Mouse (Mus musculus) forebrain, embryonic 11.5 days (tissue): Measurements from ENCODE around the gene Gm38431. TPM values are rescaled to one million over a fixed set of nuclear protein-coding genes. Genes with fewer than 3 reads are reported as not detected.

Experiments
- ATAC-seq: fragments of 200-750 bp; cut with Nextera tagmentation; replicated peaks from 2 replicates; pipeline ENCODE4 v1.8.0; 2017; ENCODE audit warnings: moderate TSS enrichment; ENCODE audit not compliant: low FRiP score
- DNase-seq: peaks from one replicate; pipeline ENCODE4 v3.0.0-alpha.2; 2017; ENCODE audit warnings: low spot score
- H3K27ac ChIP-seq: fragments of 300-500 bp; sonication (generic); 2 replicates; pipeline ENCODE4 v1.5.1; 2014; ENCODE audit warnings: low read depth, low read length
- H3K27me3 ChIP-seq: fragments of 300-500 bp; sonication (generic); 2 replicates; pipeline ENCODE4 v1.6.1; 2014; ENCODE audit warnings: mild to moderate bottlenecking, low read length, mixed read lengths; ENCODE audit not compliant: control insufficient read depth, insufficient read depth
- H3K36me3 ChIP-seq: fragments of 300-500 bp; sonication (generic); 2 replicates; pipeline ENCODE4 v1.6.1; 2014; ENCODE audit warnings: mild to moderate bottlenecking, low read length, moderate library complexity, mixed read lengths; ENCODE audit not compliant: control insufficient read depth, insufficient read depth
- H3K4me1 ChIP-seq: fragments of 300-500 bp; sonication (generic); replicated peaks from 2 replicates; pipeline ENCODE4 v1.6.1; 2014; ENCODE audit warnings: low read length, mixed read lengths; ENCODE audit not compliant: control insufficient read depth, insufficient read depth
- H3K4me2 ChIP-seq: fragments of 300-500 bp; sonication (generic); 2 replicates; pipeline ENCODE4 v1.6.1; 2014; ENCODE audit warnings: low read depth, mild to moderate bottlenecking, low read length, moderate library complexity, mixed read lengths; ENCODE audit not compliant: severe bottlenecking
- H3K4me3 ChIP-seq: fragments of 300-500 bp; sonication (generic); 2 replicates; pipeline ENCODE4 v1.5.1; 2014; ENCODE audit warnings: low read depth, low read length
- H3K9ac ChIP-seq: fragments of 300-500 bp; sonication (generic); 2 replicates; pipeline ENCODE4 v1.6.1; 2014; ENCODE audit warnings: low read length
- H3K9me3 ChIP-seq: fragments of 300-500 bp; sonication (generic); 2 replicates; pipeline ENCODE4 v1.6.1; 2016; ENCODE audit warnings: low read length, mixed read lengths; ENCODE audit not compliant: control insufficient read depth
- WGBS: fragments of 180-500 bp; shearing (Covaris S2); extraction: QIAGEN DNeasy Blood & Tissue Kit; methylation state at CpG from one replicate; pipeline ENCODE4 v1.1.7; 2014; 5-methylcytosine and 5-hydroxymethylcytosine counted together
- microRNA counts: library from miRNA; unstranded; fragments of <30 nt; microRNA quantifications from one replicate; lab custom pipeline; 2015
- microRNA-seq: library from miRNA; unstranded; fragments of <30 nt; microRNA quantifications from one replicate; pipeline ENCODE4, GENCODE M21; 2016; ENCODE audit not compliant: insufficient number of aligned reads
- polyA plus RNA-seq: library from polyadenylated mRNA; unstranded; fragments of >200 nt; fragmentation: Nextera tagmentation; extraction: Ambion mirVana; gene quantifications from 2 replicates; pipeline ENCODE4 v1.2.1, GENCODE M21; 2014

The Gm38431 gene
- polyA plus RNA-seq, 1 experiment from 2014 or later: 4.5 TPM

GRCm38 (mm10) chr9:21025258-21025810 is 66.5 kb downstream of the Gm38431 start:
- no peak for ATAC-seq
- Histone ChIP-seq H3K27me3 (peaks cover 20% of the 10 kb centered on the region), H3K27ac (no peak overlapping the region), H3K4me2 (no peak overlapping the region), H3K4me3 (no peak overlapping the region), H3K4me1 (0 out of 2 replicates have a peak, but pooled peaks cover 3% of the 10 kb centered on the region), H3K9me3 (no peaks in the 10 kb centered on the region), H3K36me3 (no peaks in the 10 kb centered on the region), H3K9ac (no peak overlapping the region)
- WGBS: 73% methylated on average over 19 of the region's 19 CpGs
- no peak for DNase-seq

- Histone ChIP-seq H3K9ac (no peak overlapping the region), H3K9me3 (no peaks in the 10 kb centered on the region), H3K27ac (no peak overlapping the region), H3K4me1 (no peaks in the 10 kb centered on the region), H3K36me3 (no peaks in the 10 kb centered on the region), H3K4me2 (no peak overlapping the region), H3K4me3 (no peak overlapping the region), H3K27me3 (peaks cover 4% of the 10 kb centered on the region)
- ATAC-seq (no peak), DNase-seq (no peak)
- 96% methylated on average over 1 of the region's 1 CpGs for WGBS
Measured at GRCm38 (mm10) chr9:21022726-21023125, 69.1 kb downstream of the Gm38431 start.

DNA sequence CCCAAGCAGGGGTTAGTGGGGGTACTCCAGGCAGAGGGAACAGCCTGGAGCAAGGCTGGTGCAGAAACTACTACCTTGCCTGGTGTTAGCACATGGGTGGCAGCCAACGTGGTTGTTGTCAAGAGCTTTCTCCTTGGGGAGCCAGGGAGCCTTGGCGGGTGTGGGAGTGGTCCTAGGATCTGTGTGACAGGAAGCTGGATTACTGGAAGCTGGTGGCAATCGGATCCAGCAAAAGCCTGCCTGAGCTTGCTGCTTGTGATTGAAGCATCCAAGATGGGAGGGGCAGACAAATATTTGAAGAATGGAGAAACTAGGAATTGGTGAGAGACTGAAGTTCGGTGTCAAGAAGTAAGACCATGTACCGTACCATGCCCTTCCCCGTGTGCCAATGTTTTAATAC is 69.5 kb downstream of the Gm38431 start:
- 68% methylated on average over 6 of the region's 6 CpGs for WGBS
- ATAC-seq (no peak), DNase-seq (no peak)
- H3K9me3 ChIP-seq: no peaks in the 10 kb centered on the region
- H3K27me3 ChIP-seq: peaks cover 8% of the 10 kb centered on the region
- no peak overlapping the region for H3K4me3 ChIP-seq
- H3K4me1 ChIP-seq: no peaks in the 10 kb centered on the region
- no peak overlapping the region for H3K27ac ChIP-seq
- no peak overlapping the region for H3K9ac ChIP-seq
- no peak overlapping the region for H3K4me2 ChIP-seq
- no peaks in the 10 kb centered on the region for H3K36me3 ChIP-seq

GRCm38 (mm10) chr9:21021363-21021762 is 70.4 kb downstream of the Gm38431 start:
- H3K4me2 ChIP-seq: no peak overlapping the region
- ATAC-seq (no peak), DNase-seq (no peak)
- WGBS: 81% methylated on average over 3 of the region's 3 CpGs
- no peaks in the 10 kb centered on the region for H3K36me3 ChIP-seq
- H3K9ac ChIP-seq: no peak overlapping the region
- no peak overlapping the region for H3K27ac ChIP-seq
- H3K4me3 ChIP-seq: no peak overlapping the region
- H3K9me3 ChIP-seq: no peaks in the 10 kb centered on the region
- H3K27me3 ChIP-seq: peaks cover 16% of the 10 kb centered on the region
- no peaks in the 10 kb centered on the region for H3K4me1 ChIP-seq

GRCm38 (mm10) chr9:21018600-21018999 is 73.2 kb downstream of the Gm38431 start:
- DNase-seq (no peak), ATAC-seq (no peak)
- H3K4me3 ChIP-seq: no peak overlapping the region
- WGBS: 72% methylated on average over 2 of the region's 2 CpGs
- no peak overlapping the region for H3K9ac ChIP-seq
- H3K4me2 ChIP-seq: no peak overlapping the region
- no peak overlapping the region for H3K27ac ChIP-seq
- no peaks in the 10 kb centered on the region for H3K9me3 ChIP-seq
- no peaks in the 10 kb centered on the region for H3K36me3 ChIP-seq
- H3K27me3 ChIP-seq: peaks cover 36% of the 10 kb centered on the region
- H3K4me1 ChIP-seq: peaks cover 9% of the 10 kb centered on the region; the same call in 1 of the 2 replicates

MicroRNA genes within 50 kb of the gene (microRNA counts, 519-probe panel; counts per million panel counts)
- microRNA mmu-miR-1900 (lab: Ali Mortazavi, UCI): 31.2 counts per million

Small RNA genes within 50 kb of the gene (microRNA-seq; reads per million reads assigned to microRNA genes)
- gene Mir1900: not detected
- 3.4 reads per million for gene Mir7082

Other genes with a start within 250 kb of the Gm38431 start
- gene A230050P20Rik, start 223.4 kb downstream of the Gm38431 start, polyA plus RNA-seq: 1.3 and 1.6 TPM in 2 replicates
- 4.3 and 5.3 TPM in 2 replicates for gene Angptl6, start 212.3 kb downstream of the Gm38431 start, polyA plus RNA-seq
- 71.2 and 75.1 TPM in 2 replicates for gene Ppan, start 203.8 kb downstream of the Gm38431 start, polyA plus RNA-seq
- 334 and 367 TPM in 2 replicates for gene Eif3g, start 193.4 kb downstream of the Gm38431 start, polyA plus RNA-seq
- gene Dnmt1, start 132.1 kb downstream of the Gm38431 start, polyA plus RNA-seq: 93.4 and 94.8 TPM in 2 replicates
- gene S1pr2, start 115.2 kb downstream of the Gm38431 start, polyA plus RNA-seq: 22.1 TPM in 2 replicates
- 119 and 130 TPM in 2 replicates for gene Mrpl4, start 89.3 kb downstream of the Gm38431 start, polyA plus RNA-seq
- 4.2 and 4.8 TPM in 2 replicates for gene Icam1, start 76.0 kb downstream of the Gm38431 start, polyA plus RNA-seq
- 5.8 and 6.2 TPM in 2 replicates for gene Icam4, start 62.6 kb downstream of the Gm38431 start, polyA plus RNA-seq
- gene Icam5, start 59.9 kb downstream of the Gm38431 start, polyA plus RNA-seq: not detected in 2 replicates
- 1.2 and 2.9 TPM in 2 replicates for gene Zglp1, start 24.9 kb downstream of the Gm38431 start, polyA plus RNA-seq
- 1.4 and 1.5 TPM in 2 replicates for gene Gm49373, start 18.9 kb downstream of the Gm38431 start, polyA plus RNA-seq
- 46.9 and 54.6 TPM in 2 replicates for gene Fdx1l, start 18.4 kb downstream of the Gm38431 start, polyA plus RNA-seq
- gene Raver1, start within 50 bp of the Gm38431 start, polyA plus RNA-seq: 118 and 124 TPM in 2 replicates
- 10.3 and 10.8 TPM in 2 replicates for gene Tyk2, start 39.2 kb upstream of the Gm38431 start, polyA plus RNA-seq
- 300 and 308 TPM in 2 replicates for gene Cdc37, start 58.0 kb upstream of the Gm38431 start, polyA plus RNA-seq
- 7.0 and 8.4 TPM in 2 replicates for gene Pde4a, start 73.7 kb upstream of the Gm38431 start, polyA plus RNA-seq
- 35.9 and 41.3 TPM in 2 replicates for gene Keap1, start 147.4 kb upstream of the Gm38431 start, polyA plus RNA-seq
- gene S1pr5, start 156.4 kb upstream of the Gm38431 start, polyA plus RNA-seq: 0.09 and 0.11 TPM in 2 replicates
- 55.7 and 57.9 TPM in 2 replicates for gene Atg4d, start 173.3 kb upstream of the Gm38431 start, polyA plus RNA-seq
- gene Kri1, start 196.0 kb upstream of the Gm38431 start, polyA plus RNA-seq: 16.3 and 22.3 TPM in 2 replicates
- 58.6 and 60.8 TPM in 2 replicates for gene Cdkn2d, start 199.4 kb upstream of the Gm38431 start, polyA plus RNA-seq
- 1.4 and 2.6 TPM in 2 replicates for gene Ap1m2, start 220.3 kb upstream of the Gm38431 start, polyA plus RNA-seq
- 71.0 and 76.3 TPM in 2 replicates for gene Slc44a2, start 228.7 kb upstream of the Gm38431 start, polyA plus RNA-seq